Mouse (Mus musculus) cerebellum, adult 8-10 months (tissue): ENCODE measurements around the gene Sebox.
A peak's percentile ranks its signal among the peaks of the same experiment; 100 is the strongest.
"Not testable (repeated sequence)": the region's sequence is repeated elsewhere in the genome, so short reads cannot be mapped to it uniquely, and the experiment has no call there.

ENCODE experiments used
- DNase-seq: peaks from one replicate; pipeline ENCODE4 v3.0.0; 2022

Sebox gene

DNA sequence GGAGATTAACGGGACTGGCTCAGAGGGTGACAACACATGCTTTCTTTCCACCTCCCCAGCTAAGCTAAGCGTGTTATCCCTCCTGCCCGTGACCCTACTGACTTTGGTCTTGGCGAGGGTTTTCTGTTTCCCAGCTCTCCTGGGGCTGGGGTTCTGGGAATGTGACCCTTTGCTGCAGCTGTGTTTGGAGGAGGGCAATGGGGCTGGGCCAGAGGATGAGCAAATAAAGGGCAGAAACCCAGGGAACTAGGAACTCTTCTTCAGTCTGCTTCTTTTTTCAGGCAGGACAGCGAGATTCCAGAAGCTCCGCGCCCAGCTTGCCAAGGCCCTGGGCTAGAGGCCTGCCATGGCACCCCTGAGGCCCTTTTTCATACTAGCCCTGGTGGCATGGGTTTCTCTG, 4.2 kb upstream of the Sebox start, which contains the start of gene Vtn:
Gene Vtn (plus strand): TSS at position 88 of the 400 bp plus-strand sequence.
- DNase-seq: no peak

DNA sequence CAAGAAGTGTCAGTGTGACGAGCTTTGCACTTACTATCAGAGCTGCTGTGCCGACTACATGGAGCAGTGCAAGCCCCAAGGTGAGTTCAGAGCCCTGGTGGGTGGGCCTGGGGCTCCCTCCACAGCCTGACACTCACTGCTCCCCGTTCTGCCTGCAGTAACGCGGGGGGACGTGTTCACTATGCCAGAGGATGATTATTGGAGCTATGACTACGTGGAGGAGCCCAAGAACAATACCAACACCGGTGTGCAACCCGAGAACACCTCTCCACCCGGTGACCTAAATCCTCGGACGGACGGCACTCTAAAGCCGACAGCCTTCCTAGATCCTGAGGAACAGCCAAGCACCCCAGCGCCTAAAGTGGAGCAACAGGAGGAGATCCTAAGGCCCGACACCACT, 3.7 kb upstream of the Sebox start:
- DNase-seq: no peak

DNA sequence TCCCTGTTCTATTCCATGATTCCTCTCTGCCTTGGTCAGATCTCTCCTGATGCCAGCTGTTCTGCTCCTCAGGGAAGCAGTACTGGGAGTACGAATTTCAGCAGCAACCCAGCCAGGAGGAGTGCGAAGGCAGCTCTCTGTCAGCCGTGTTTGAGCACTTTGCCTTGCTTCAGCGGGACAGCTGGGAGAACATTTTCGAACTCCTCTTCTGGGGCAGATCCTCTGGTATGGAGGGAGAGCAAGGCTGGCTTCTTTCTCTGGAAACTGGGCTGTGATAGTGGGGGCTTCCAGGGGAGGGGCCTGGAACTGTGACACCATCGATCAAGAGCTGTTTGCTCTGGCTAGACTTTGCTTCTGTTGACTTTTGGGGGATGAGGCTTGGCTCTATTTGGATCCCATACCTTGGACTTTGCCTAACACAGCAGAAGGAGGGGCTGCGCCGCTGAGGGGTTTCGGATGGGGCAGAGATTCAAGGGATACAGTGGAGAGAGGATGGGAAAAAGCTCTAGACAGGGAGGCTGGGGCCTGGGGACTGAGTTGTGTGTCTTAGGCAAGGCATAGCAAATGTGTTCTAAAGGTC, 2.5 kb upstream of the Sebox start:
- no peak for DNase-seq

DNA sequence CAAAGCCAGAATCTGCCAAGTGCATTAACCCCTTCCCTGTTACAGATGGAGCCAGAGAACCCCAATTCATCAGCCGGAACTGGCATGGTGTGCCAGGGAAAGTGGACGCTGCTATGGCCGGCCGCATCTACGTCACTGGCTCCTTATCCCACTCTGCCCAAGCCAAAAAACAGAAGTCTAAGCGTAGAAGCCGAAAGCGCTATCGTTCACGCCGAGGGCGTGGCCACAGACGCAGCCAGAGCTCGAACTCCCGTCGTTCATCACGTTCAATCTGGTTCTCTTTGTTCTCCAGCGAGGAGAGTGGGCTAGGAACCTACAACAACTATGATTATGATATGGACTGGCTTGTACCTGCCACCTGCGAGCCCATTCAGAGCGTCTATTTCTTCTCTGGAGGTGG, 1.7 kb upstream of the Sebox start:
- DNase-seq: no peak

DNA sequence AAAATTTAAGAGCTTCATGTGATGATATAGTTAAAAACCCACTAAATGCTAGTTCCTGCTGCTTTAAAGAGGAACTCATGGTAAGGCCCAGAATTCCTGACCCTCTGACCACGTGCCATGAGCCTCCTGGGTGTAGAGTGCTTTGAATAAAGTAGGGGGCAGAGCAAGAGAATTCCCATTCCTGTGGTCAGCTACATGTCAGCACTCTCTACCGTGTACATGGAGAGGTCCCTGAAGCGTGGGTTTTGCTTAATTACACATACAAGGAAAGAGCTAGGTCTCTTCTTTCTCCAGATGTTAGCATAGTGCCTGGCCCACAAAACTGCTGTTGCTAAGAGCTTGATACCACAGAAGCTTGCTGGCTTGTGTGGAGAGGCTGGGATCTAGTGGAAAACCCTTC, 2.2 kb downstream of the Sebox start:
- no peak for DNase-seq

DNA sequence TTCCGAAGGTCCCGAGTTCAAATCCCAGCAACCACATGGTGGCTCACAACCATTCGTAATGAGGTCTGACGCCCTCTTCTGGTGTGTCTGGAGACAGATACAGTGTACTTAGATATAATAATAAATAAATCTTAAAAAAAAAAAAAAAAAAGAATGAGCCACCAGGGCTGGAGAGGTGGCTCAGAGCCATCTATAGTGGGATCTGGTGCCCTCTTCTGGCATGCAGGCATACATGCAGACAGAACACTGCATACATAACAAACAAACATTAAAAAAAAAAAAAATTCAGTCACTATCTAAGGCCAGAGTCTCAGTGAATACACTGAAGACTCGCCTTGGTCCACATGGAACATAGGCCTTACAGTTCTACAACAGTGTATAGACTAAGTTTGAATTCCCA, 5.9 kb downstream of the Sebox start:
- DNase-seq: no peak

DNA sequence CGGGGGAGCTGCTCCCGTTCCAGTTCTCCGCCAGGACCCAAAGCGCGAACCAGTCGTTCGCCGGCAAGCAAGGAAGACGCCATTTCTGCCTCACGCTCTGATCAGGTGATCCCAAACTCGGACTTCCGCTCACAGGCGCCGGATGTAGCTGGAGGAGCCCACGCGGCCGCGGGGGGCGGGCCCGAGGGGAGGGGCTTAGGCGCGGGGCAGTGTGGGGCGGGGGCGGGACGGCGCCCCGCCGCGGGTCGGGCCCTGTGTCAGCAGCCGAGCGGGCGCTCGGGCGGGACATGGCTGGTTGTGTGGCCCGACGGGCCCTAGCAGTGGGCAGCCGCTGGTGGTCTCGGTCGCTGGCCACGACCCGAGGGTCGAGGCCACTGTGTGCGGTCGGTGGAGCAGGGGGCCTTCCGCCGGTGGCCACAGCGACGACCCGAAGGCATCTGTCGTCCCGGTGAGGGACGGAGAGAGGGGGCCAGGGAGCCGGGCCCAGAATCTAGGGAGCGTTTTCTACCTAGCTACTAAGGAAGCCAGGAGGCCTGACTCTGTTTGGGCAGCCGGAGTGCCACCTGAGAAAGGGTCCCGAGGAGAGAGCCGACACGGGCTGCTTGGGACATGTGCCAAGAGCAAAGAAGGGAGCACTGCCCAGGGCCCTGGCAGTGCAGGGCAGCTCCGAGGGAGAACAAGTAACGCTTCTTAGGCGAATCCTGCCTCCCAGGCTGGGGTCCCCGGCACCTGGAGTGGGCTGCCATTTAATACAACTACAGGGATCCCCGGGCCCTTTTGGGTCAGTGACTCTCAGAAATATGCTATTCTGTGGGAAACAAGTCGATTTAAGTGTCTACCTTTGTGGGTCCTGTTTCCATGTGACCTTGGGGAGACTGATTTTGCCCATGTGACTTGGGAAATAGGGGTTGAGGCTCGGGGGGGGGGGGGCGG, 9.0 kb downstream of the Sebox start, which contains the start of the genes Tmem199 and Poldip2:
Gene Tmem199 (minus strand): TSS at position 148 of the 933 bp plus-strand sequence.
Gene Poldip2 (plus strand): TSS at position 169 of the 933 bp plus-strand sequence.
- DNase-seq: peak; percentile 82

DNA sequence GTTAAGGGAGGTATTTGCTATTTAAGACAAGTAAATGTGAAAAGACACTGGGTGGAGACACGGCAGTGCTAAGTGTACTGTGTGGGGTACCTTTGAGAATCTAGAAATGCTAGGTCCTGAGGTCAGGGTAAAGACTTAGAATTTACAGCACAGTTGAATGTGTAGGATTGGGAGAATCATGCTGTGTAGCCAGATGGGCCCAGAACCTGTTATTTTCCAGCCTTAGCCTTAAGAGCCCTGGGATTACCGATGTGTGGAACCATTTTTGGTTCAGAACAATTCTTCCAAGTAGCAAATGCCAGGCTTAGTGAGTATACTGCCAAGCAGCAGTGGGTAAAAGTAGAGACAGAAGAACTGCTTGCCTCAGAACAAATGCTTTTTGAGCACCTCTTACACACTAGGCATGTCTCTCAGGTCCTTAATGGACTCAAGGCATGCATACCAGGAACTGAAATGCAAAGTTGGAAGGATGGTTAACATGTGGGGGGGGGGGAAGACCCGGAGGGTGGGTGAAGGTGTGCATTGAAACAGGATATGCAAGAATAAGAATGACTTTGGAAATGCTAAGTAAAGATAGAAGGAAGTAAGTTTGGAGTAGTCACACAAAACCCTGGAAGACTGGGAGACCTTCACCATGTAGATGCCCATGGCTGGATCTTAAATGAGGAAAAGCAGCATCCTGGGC, 10.0 kb downstream of the Sebox start:
- no peak for DNase-seq

DNA sequence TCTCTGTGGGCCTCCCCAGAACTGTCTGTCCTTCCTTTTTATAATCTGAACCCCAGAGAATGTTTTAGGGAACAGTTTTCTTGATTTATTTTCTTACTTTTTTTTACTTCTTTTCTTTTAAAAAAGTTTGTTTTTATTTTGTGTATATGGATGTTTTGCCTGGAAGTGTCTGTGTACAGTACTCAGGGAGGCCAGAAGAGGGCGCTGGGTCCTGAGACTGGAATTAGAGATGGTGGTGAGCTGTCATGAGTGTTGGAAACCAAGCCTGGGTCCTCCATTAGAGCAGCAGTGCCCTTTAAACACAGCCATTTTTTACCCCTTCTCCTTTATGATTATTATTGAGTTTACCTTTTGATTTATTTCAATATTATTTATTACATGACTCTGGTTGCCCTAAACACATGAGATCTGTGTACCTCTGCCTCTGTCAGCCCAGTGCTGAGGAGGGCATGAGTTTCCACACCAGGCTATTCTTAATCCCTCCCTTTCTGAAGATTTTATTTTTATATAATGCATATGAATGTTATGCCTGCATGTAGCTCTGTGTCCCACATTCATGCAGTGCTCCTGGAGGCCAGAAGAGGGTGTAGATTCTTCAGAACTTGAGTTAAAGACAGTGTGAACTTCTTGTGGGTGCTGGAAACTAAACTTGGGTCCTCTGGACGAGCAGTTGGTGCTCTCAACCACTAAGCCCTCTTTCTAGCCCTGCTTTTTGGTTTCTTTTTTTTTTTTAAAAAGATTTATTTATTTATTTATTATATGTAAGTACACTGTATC, 12.5 kb downstream of the Sebox start:
- DNase-seq: no peak

DNA sequence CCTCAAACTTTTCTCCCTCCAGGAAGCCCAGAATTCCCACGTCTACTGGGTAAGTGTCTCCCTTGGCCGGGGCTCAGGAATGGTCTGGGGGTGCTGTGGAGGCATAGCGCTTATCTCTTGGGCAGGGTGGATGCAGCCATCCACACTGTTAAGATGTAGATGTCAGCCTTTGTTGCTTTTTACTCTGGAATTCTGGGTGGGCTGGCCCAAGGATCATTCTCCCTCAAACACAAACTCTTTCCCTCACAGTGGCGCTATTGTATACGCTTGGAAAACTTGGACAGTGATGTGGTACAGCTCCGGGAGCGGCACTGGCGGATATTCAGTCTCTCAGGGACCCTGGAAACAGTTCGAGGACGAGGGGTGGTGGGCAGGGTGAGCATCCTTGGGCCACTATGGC, 15.7 kb downstream of the Sebox start:
- DNase-seq: no peak

DNA sequence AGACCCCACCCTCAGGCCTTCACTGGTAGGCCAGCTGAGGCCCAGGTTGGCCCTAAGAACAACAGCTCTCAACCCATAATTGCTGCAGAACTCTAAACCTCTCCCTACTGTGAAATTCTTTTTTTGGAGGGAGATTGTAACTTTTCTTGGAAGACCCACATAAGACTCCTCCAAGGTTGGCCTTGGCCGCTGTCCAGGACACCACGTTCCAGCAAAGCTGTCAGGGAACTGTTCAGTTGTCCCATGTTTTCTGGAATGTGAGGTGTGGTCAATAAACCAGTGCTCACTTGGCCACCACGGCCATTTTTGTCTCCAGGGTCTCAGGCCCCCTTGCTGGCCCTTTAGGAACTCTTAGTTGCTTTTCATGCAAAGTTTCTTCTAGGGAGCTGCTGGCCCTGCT, 18.6 kb downstream of the Sebox start:
- DNase-seq: no peak

DNA sequence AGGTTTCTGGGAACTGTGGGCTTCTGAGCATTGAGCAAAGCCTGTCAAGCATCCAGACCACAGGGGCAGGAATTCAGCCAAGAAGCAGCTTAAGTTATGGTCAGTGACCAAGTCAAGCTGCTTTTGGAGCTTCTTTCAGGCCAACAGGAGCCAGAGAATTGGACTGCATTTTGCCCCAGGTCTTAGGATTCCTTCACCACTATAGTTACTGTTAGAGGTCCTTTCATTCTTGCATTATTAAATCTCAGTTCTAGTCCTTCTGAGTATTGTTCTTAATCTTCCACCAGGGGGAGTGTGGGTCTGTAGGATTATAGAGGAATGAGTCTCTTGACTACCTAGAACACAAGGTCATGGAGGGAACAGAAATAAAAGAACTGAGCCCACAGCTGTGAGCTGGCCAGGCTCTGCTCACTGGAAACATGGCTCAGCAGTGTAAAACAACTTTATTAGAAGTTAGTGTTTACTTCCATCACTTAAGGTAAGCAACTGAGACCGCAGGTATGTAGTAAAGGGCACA, 19.3 kb downstream of the Sebox start:
- no peak for DNase-seq

DNA sequence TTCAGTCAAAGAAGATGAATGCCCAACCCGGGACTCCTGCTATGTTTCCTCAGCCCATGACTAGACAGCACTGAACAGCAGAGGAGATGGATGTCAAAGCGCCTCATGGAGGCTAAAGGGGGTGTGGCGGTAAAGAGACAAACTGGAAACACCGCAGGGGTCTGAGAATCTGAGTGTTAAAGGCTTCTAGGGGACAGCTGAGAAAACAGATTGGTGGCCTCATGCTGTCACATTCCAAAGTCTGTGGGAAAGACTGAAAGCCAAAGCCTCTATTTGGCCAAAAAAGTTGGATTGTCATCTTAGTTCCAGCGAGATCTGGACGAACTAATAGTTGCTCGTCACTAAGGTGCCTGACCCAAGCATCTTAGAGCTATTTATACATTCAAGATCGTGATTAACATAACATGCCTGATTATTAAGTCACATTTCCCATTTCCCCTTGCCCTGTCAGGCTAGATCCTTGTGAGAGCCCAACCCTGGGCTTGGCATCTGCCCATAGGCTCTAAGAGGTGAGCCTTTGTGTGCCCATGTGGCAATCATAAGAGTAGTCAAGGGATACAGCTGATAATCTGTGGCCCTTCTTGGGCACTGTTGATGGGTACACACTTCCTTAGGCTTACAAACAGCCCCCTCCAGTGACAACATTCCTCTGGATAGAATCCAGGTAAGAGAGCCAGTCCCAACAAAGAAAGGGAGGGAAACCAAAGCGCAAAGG, 20.2 kb downstream of the Sebox start:
- DNase-seq: no peak

DNA sequence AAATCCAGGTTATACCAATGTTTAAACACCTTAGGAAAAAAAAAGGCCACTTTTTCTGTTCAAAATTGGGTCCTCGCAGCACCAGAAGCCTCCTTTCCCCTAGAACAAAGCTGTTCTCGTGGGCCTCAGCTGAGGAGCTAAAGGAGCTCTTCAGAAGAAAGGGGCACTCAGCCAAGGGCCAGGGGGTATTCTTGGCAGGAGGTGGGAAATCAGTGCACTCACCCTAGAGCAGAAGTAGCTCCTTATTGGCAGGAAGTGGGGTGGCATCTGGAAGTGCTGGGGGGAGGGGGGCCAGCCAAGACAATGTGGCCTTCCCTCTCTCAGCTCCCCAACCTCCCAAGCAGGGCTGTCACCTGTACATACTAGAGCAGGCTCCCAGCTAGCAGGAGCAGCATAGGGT, 21.6 kb downstream of the Sebox start:
- no peak for DNase-seq

DNA sequence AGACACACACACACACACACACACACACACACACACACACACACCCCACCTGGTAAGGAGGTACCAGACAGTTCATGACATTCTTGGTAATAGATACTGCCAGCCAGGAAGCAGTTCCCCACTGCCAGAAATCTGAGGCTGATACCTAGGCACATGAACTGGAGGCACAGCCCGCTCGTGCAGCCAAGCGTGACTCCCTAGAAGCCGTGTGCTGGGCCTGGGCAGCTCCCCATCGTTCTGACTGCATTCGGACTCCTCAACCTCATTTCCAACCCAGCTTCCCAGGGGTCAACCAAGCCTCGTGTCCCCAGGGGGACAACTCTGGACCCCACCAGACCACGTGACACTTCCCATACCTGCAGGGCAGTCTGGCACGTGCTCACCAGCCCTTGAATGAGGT, 25.5 kb downstream of the Sebox start:
- no peak for DNase-seq

DNA sequence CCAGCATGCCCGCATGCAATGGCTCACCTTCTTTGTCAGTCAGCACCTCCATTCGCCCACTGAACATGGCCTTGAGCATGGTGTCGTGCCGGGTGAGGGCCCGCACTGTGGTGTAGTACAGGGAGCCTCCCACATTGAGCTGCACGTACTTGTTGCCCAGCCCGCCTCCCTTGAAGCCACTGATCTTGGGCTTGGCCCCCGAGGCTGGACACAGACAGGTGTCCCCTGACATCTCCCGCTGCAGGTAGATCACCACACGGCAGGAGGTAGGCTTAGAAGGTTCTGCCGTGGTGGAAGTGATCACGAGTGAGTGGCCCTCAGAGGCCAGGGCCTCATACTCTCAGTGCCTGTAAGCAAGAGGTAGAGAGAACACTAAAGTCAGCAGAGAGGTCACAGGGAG, 26.8 kb downstream of the Sebox start:
- no peak for DNase-seq

DNA sequence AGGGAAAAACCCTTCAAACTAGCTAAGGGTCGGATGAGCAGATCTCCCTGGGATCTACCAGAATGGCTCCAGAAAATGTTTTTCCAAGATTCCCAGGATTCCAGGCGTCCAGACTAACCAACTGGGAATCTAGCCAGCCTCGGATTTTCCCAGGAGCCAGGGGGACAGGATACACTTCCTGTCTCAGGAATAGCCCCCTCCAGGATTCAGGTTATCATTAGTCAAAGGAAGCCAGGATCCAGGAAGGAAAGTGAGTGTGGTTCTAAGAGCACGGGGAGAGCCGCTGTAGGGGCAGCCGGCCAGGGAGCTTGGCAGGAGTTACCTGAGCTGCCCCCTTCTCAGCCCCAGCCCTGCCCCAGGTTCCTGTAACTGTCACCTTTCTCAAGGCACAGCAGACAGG, 27.8 kb downstream of the Sebox start:
- DNase-seq: no peak

DNA sequence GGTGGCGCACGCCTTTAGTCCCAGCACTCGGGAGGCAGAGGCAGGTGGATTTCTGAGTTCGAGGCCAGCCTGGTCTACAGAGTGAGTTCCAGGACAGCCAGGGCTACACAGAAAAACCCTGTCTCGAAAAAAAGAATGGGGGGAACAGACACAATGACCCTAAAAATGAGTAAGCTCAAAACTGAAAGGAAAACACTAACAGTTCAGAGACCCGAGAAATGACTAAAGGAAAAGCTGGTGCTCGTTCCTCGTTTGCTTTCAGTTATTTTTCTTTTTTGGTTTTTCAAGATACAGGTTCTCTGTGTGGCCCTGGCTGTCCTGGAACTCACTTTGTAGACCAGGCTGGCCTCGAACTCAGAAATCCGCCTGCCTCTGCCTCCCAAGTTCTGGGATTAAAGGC, 28.3 kb downstream of the Sebox start:
- not testable (repeated sequence) for DNase-seq

DNA sequence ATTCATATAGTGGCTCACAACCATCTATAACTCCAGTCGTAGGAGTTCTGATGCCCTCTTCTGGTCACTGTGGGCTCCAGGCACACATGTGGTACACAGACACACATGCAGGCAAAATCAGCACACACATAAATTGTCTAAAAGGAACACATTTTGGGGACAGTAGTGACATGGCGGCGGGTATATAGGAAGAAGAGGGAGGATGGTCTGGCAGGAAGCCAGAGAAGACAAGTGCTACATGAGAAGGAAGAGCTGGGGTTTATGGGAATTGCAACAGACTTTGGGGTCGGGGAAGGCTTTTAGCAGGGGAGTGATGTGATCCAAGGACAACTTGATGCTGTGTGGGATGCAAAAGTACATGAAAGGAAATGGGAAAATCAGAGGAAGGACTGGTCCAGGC, 31.3 kb downstream of the Sebox start:
- DNase-seq: no peak

DNA sequence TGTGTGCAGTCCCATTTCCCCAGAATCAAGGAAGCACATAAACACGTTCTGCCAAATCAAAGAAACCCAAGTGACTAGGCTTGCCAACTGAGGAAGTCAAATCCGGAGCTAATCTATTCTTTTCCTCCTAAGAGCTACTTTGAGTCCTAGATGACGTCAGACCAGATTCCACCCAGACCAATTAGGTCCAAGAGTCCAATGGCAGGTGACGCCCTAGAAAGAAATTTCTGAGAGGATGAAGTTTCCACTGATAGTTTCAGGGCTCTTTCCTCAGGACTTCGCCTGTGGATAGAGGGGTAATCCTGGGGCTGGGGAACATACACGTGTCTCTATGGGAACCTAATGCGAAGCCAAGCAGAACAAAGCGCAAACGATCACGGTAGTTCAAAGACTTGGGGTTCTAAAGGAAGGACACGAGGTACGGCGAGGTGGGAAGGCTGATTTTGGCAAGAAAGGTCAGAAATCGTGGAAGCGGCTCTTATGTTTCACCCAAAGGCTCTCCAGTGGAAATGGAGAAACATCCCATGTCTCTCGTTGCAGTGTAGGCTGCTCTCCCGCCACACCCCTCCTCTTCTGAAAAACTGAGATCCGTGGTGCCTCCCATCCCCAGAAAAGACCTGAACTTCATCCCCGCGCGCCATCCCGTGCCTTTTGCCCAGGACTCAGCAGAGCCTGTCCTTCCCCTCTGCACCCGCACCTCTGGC, 32.3 kb downstream of the Sebox start:
- no peak for DNase-seq

DNA sequence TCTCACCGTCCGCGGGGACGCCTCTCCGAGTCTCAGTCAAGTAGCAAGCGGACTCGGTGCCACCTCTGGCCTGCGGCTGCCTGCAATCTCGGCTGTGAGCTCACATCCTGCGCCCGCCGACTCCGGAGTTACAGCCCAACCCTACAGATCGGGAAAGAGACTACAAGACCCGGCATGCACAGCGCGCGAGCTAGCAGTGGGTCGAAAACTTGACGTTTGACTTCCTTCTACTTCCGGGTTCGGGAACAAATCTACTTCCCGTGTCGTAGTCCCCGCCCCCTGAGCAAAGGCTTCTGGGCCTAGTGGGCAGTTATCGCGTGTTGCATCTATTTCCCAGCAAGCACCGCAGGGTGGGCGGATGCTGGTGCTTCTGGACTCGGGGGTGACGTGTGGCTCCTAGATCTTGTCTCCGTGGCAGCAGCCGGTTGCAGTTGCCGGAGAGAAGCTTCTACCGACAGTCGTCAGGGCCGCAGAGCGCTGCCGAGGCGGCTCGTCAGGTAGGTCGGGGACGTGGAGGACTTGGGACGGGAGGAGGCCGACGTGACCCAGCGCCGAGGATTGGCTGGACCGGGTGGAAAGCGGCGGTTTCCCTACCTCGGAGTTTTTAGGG, 32.9 kb downstream of the Sebox start, which contains the start of the genes Tnfaip1 and Ift20:
Gene Tnfaip1 (minus strand): TSS at position 253 of the 610 bp plus-strand sequence.
Gene Ift20 (plus strand): TSS at position 282 of the 610 bp plus-strand sequence.
- DNase-seq: peak; percentile 96
